8 mouse cellular contexts compared by ENCODE assay signal in the genomic region with DNA sequence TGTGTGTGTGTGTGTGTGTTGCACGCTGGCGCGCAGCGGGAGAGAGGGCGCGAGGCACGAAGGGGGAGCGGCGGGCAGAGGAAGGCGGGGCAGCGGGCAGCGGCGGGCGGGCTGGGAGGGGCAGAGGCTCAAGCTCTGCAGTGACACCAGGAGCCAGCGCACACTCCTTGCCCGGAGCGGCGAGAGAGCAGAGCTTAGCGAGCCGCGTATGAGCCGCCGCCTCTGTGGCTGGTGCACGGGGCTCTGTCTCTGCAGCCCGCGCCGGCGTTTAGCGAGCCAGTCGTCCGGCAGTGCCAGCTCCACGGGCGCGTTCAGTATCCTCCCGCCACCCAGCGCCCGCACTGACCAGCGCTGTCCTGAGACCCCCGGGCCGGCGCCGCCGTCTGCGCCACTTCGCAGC. TPM values are rescaled to one million over a fixed set of nuclear protein-coding genes. Genes with fewer than 3 reads are reported as not detected.
A peak's percentile ranks its signal among the peaks of the same experiment; 100 is the strongest.
DNase-seq lines count a peak whose midpoint lies in the region; ATAC-seq and TF ChIP-seq lines count a peak whose summit lies in the region.

A gene (plus strand): TSS at position 140 of the 400 bp plus-strand sequence.

- peaks cover 4% of the 10 kb centered on the region; the same call in 1 of the 2 replicates for H3K27me3 ChIP-seq in heart, adult 2 months (ENCODE audit: control insufficient read depth, insufficient read depth, low read length)
- no peaks in the 10 kb centered on the region for H3K27me3 ChIP-seq in limb, embryonic 14.5 days (ENCODE audit: control insufficient read depth, insufficient read depth, low read length)
- no peaks in the 10 kb centered on the region for H3K27me3 ChIP-seq in midbrain, embryonic 14.5 days (ENCODE audit: control insufficient read depth, insufficient read depth, low read length)

- TF ChIP-seq CTCF in heart, adult 2 months (IDR thresholded peaks at IDR 0.05) = no peak

- under 1% methylated on average over 45 of the region's 45 CpGs for WGBS in heart, adult 2 months
- WGBS in limb, embryonic 14.5 days = 0% methylated on average over 31 of the region's 45 CpGs
- 0% methylated on average over 27 of the region's 45 CpGs for WGBS in midbrain, embryonic 14.5 days

- H3K79me2 ChIP-seq in heart, adult 2 months (replicated peaks; ENCODE audit: control insufficient read depth, insufficient read depth, low read length) = no peaks in the 10 kb centered on the region

- peak; percentile 85 for DNase-seq in adrenal gland, postnatal 25 days
- DNase-seq in embryo, embryonic 9.5 days (ENCODE audit: extremely low spot score) = peak; percentile 86
- peak; percentile 75 to 80 for DNase-seq in heart, adult 2 months
- peak; percentile 58 for DNase-seq in kidney, adult 18-20 months
- DNase-seq in limb, embryonic 14.5 days (ENCODE audit: low spot score) = peak; percentile 74
- DNase-seq in midbrain, embryonic 14.5 days = peak; percentile 87
- DNase-seq in spleen, adult 18-20 months = peak; percentile 36 to 49

- H3K9me3 ChIP-seq in limb, embryonic 14.5 days (ENCODE audit: control insufficient read depth, low read length) = no peaks in the 10 kb centered on the region
- no peaks in the 10 kb centered on the region for H3K9me3 ChIP-seq in midbrain, embryonic 14.5 days (ENCODE audit: control insufficient read depth, low read length)

- intact Hi-C loops in heart, adult 2 months (cut with DNase I) = loop anchor here (10.0 kb wide), 1 partner anchor 103 kb away; a partner anchor contains a TSS

- no peak within 1 kb of the TSS; the same call in 1 of the 2 replicates for H3K27ac ChIP-seq in heart, adult 2 months
- peak within 1 kb of the TSS; percentile 61; the same call in 1 of the 2 replicates for H3K27ac ChIP-seq in limb, embryonic 14.5 days (replicated peaks; ENCODE audit: low read depth, low read length)
- H3K27ac ChIP-seq in midbrain, embryonic 14.5 days (replicated peaks; ENCODE audit: low read depth, low read length) = 0 out of 2 replicates have a peak within 1 kb of the TSS, but pooled peaks have one; percentile 13

- peak; percentile 71; the same call in 1 of the 2 replicates for TF ChIP-seq POLR2A in heart, adult 2 months (IDR thresholded peaks at IDR 0.05; ENCODE audit: insufficient read depth, low read depth, low read length)
- peak; percentile 70; the same call in 1 of the 2 replicates for TF ChIP-seq POLR2A in limb, embryonic 14.5 days (IDR thresholded peaks at IDR 0.05; ENCODE audit: borderline replicate concordance, extremely low read depth, insufficient read depth, insufficient read length)

- peak within 1 kb of the TSS; percentile 69 for H3K4me3 ChIP-seq in heart, adult 2 months
- peak within 1 kb of the TSS; percentile 60 for H3K4me3 ChIP-seq in limb, embryonic 14.5 days (replicated peaks; ENCODE audit: low read length)
- H3K4me3 ChIP-seq in midbrain, embryonic 14.5 days (replicated peaks; ENCODE audit: low read depth, low read length) = peak within 1 kb of the TSS; percentile 50

- peak within 1 kb of the TSS; percentile 92 for H3K4me2 ChIP-seq in limb, embryonic 14.5 days (replicated peaks; ENCODE audit: low read depth, low read length, severe bottlenecking)
- H3K4me2 ChIP-seq in midbrain, embryonic 14.5 days (ENCODE audit: low read length) = peak within 1 kb of the TSS; percentile 97

- H3K36me3 ChIP-seq in heart, adult 2 months (ENCODE audit: control insufficient read depth, insufficient read depth, low read length) = no peaks in the 10 kb centered on the region
- H3K36me3 ChIP-seq in limb, embryonic 14.5 days (ENCODE audit: control insufficient read depth, insufficient read depth, low read length) = no peaks in the 10 kb centered on the region
- H3K36me3 ChIP-seq in midbrain, embryonic 14.5 days (ENCODE audit: control insufficient read depth, insufficient read depth, low read length) = no peaks in the 10 kb centered on the region

- no peaks in the 10 kb centered on the region for H3K4me1 ChIP-seq in heart, adult 2 months (ENCODE audit: control insufficient read depth, insufficient read depth, low read length)
- H3K4me1 ChIP-seq in limb, embryonic 14.5 days (ENCODE audit: control insufficient read depth, insufficient read depth, low read length) = no peaks in the 10 kb centered on the region; the same call in 1 of the 2 replicates
- H3K4me1 ChIP-seq in midbrain, embryonic 14.5 days (ENCODE audit: control insufficient read depth, insufficient read depth, low read length) = 0 out of 2 replicates have a peak, but pooled peaks cover 6% of the 10 kb centered on the region

- H3K9ac ChIP-seq in heart, adult 2 months (ENCODE audit: low read depth, low read length) = peak within 1 kb of the TSS; percentile 68
- peak within 1 kb of the TSS; percentile 65 for H3K9ac ChIP-seq in limb, embryonic 14.5 days (ENCODE audit: low read depth, low read length, severe bottlenecking)
- peak within 1 kb of the TSS; percentile 45 for H3K9ac ChIP-seq in midbrain, embryonic 14.5 days (replicated peaks; ENCODE audit: low read length)

- ATAC-seq in limb, embryonic 14.5 days (ENCODE audit: low FRiP score, low read depth) = peak; percentile 87
- peak; percentile 89 for ATAC-seq in midbrain, embryonic 14.5 days (ENCODE audit: low FRiP score, low TSS enrichment)
- ATAC-seq in erythroid progenitor cell, adult 5-6 weeks (replicated peaks; ENCODE audit: low FRiP score, poor library complexity, severe bottlenecking) = no peak

- TF ChIP-seq EP300 in heart, adult 2 months (IDR thresholded peaks at IDR 0.05; ENCODE audit: insufficient read depth, low read depth, low read length) = no peak

RNA-seq across cellular contexts. Expression of the gene that starts here (rescaled TPM):
- total RNA-seq in adrenal gland, postnatal 25 days (2021) = 1.6 and 2.7 TPM in 2 replicates
- total RNA-seq in heart, adult 2 months (2021) = 1 to 10 TPM; 2.5 to 2.8 TPM
- polyA plus RNA-seq in heart, adult 2 months (2012; rRNA removed) = 3.6 and 8.4 TPM in 2 replicates
- polyA plus RNA-seq in limb, embryonic 14.5 days (2012; rRNA removed) = 11.2 and 17.0 TPM in 2 replicates
- polyA plus RNA-seq in limb, embryonic 14.5 days (2014; fragmentation: Nextera tagmentation; extraction: Ambion mirVana) = 8.6 and 9.2 TPM in 2 replicates
- 5.2 and 6.0 TPM in 2 replicates for polyA plus RNA-seq in midbrain, embryonic 14.5 days (2014; fragmentation: Nextera tagmentation; extraction: Ambion mirVana)
- total RNA-seq in erythroid progenitor cell, adult 5-6 weeks (2015; ENCODE audit: low replicate concordance) = not detected in 2 replicates
- not detected in 2 replicates for total RNA-seq in erythroid progenitor cell, adult 5-6 weeks (2017; ENCODE audit: low replicate concordance)
